Mouse (Mus musculus) stomach, postnatal 0 days (tissue): ENCODE results near the gene Kat14.

Source experiments
- CTCF ChIP-seq: IDR thresholded peaks from 2 replicates; pipeline ENCODE4 v1.5.1; 2016; ENCODE audit warnings: antibody characterized with exemption, low read depth, mild to moderate bottlenecking, moderate library complexity
- EP300 ChIP-seq: optimal IDR thresholded peaks from 2 replicates; pipeline ENCODE3; 2016; ENCODE audit warnings: antibody characterized with exemption

- TF ChIP-seq CTCF (no peak), EP300 (no peak)
Observed at GRCm38 (mm10) chr2:144450378-144450777, 81.6 kb downstream of the Kat14 start.
